Mouse (Mus musculus): Measurements from ENCODE around the gene Tmem229b. TPM values are rescaled to one million over a fixed set of nuclear protein-coding genes. Genes with fewer than 3 reads are reported as not detected.
"Not testable (repeated sequence)": the region's sequence is repeated elsewhere in the genome, so short reads cannot be mapped to it uniquely, and the experiment has no call there.

Tmem229b gene
- polyA plus RNA-seq, 1 experiment from 2014 or later, result 6.7 TPM

GRCm38 (mm10) chr12:78975836-78976235, 31.6 kb downstream of the Tmem229b start:
- H3K9me3 ChIP-seq (ENCODE audit: control insufficient read depth, low read length), result no peaks in the 10 kb centered on the region
- H3K4me2 ChIP-seq (ENCODE audit: low read depth, low read length), result no peak overlapping the region
- no peaks in the 10 kb centered on the region for H3K4me1 ChIP-seq (replicated peaks; ENCODE audit: control insufficient read depth, insufficient read depth, low read length)
- H3K9ac ChIP-seq (ENCODE audit: low read length), result no peak overlapping the region
- no peak for ATAC-seq (ENCODE audit: low read depth)
- no peaks in the 10 kb centered on the region for H3K27me3 ChIP-seq (ENCODE audit: control insufficient read depth, insufficient read depth, low read depth, low read length)
- H3K4me3 ChIP-seq (ENCODE audit: low read length), result no peak overlapping the region
- WGBS, result 84% methylated on average over 4 of the region's 4 CpGs
- H3K36me3 ChIP-seq (ENCODE audit: control insufficient read depth, insufficient read depth, low read length), result no peaks in the 10 kb centered on the region
- H3K27ac ChIP-seq (ENCODE audit: low read length), result no peak overlapping the region

- Histone ChIP-seq H3K36me3 (ENCODE audit: control insufficient read depth, insufficient read depth, low read length) (no peaks in the 10 kb centered on the region), H3K4me1 (replicated peaks; ENCODE audit: control insufficient read depth, insufficient read depth, low read length) (no peaks in the 10 kb centered on the region), H3K27ac (ENCODE audit: low read length) (no peak overlapping the region), H3K9ac (ENCODE audit: low read length) (no peak overlapping the region), H3K27me3 (ENCODE audit: control insufficient read depth, insufficient read depth, low read depth, low read length) (no peaks in the 10 kb centered on the region), H3K4me2 (ENCODE audit: low read depth, low read length) (no peak overlapping the region), H3K9me3 (ENCODE audit: control insufficient read depth, low read length) (no peaks in the 10 kb centered on the region), H3K4me3 (ENCODE audit: low read length) (no peak overlapping the region)
- ATAC-seq (ENCODE audit: low read depth), result no peak
- WGBS, result 85% methylated on average over 5 of the region's 5 CpGs
Measured at GRCm38 (mm10) chr12:78974767-78975166, 32.7 kb downstream of the Tmem229b start.

GRCm38 (mm10) chr12:78973779-78974178, 33.6 kb downstream of the Tmem229b start:
- H3K9ac ChIP-seq (ENCODE audit: low read length), result no peak overlapping the region
- no peaks in the 10 kb centered on the region for H3K9me3 ChIP-seq (ENCODE audit: control insufficient read depth, low read length)
- 73% methylated on average over 2 of the region's 2 CpGs for WGBS
- H3K27me3 ChIP-seq (ENCODE audit: control insufficient read depth, insufficient read depth, low read depth, low read length), result no peaks in the 10 kb centered on the region
- no peak for ATAC-seq (ENCODE audit: low read depth)
- H3K4me1 ChIP-seq (replicated peaks; ENCODE audit: control insufficient read depth, insufficient read depth, low read length), result no peaks in the 10 kb centered on the region; the same call in 1 of the 2 replicates
- H3K4me3 ChIP-seq (ENCODE audit: low read length), result no peak overlapping the region
- H3K4me2 ChIP-seq (ENCODE audit: low read depth, low read length), result no peak overlapping the region
- H3K27ac ChIP-seq (ENCODE audit: low read length), result no peak overlapping the region
- no peaks in the 10 kb centered on the region for H3K36me3 ChIP-seq (ENCODE audit: control insufficient read depth, insufficient read depth, low read length)

- Histone ChIP-seq H3K9ac (ENCODE audit: low read length) (no peak overlapping the region), H3K36me3 (ENCODE audit: control insufficient read depth, insufficient read depth, low read length) (no peaks in the 10 kb centered on the region), H3K9me3 (ENCODE audit: control insufficient read depth, low read length) (no peaks in the 10 kb centered on the region), H3K4me2 (ENCODE audit: low read depth, low read length) (no peak overlapping the region), H3K27me3 (ENCODE audit: control insufficient read depth, insufficient read depth, low read depth, low read length) (no peaks in the 10 kb centered on the region), H3K27ac (ENCODE audit: low read length) (no peak overlapping the region), H3K4me1 (replicated peaks; ENCODE audit: control insufficient read depth, insufficient read depth, low read length) (no peaks in the 10 kb centered on the region; the same call in 1 of the 2 replicates), H3K4me3 (ENCODE audit: low read length) (no peak overlapping the region)
- ATAC-seq (ENCODE audit: low read depth), result no peak
- 49% methylated on average over 2 of the region's 2 CpGs for WGBS
Measured at GRCm38 (mm10) chr12:78971649-78972048, 35.8 kb downstream of the Tmem229b start.

GRCm38 (mm10) chr12:78970725-78971124, 36.7 kb downstream of the Tmem229b start:
- H3K27me3 ChIP-seq (ENCODE audit: control insufficient read depth, insufficient read depth, low read depth, low read length), result no peaks in the 10 kb centered on the region
- no peak overlapping the region for H3K27ac ChIP-seq (ENCODE audit: low read length)
- no peaks in the 10 kb centered on the region for H3K9me3 ChIP-seq (ENCODE audit: control insufficient read depth, low read length)
- no peak overlapping the region for H3K9ac ChIP-seq (ENCODE audit: low read length)
- 75% methylated on average over 7 of the region's 7 CpGs for WGBS
- H3K4me1 ChIP-seq (replicated peaks; ENCODE audit: control insufficient read depth, insufficient read depth, low read length), result no peaks in the 10 kb centered on the region; the same call in 1 of the 2 replicates
- H3K4me2 ChIP-seq (ENCODE audit: low read depth, low read length), result no peak overlapping the region
- H3K36me3 ChIP-seq (ENCODE audit: control insufficient read depth, insufficient read depth, low read length), result no peaks in the 10 kb centered on the region
- ATAC-seq (ENCODE audit: low read depth), result no peak
- H3K4me3 ChIP-seq (ENCODE audit: low read length), result no peak overlapping the region

GRCm38 (mm10) chr12:78964496-78964895, 42.9 kb downstream of the Tmem229b start:
- H3K9me3 ChIP-seq (ENCODE audit: control insufficient read depth, low read length); H3K4me3 ChIP-seq (ENCODE audit: low read length); H3K4me1 ChIP-seq (replicated peaks; ENCODE audit: control insufficient read depth, insufficient read depth, low read length); H3K4me2 ChIP-seq (ENCODE audit: low read depth, low read length); H3K36me3 ChIP-seq (ENCODE audit: control insufficient read depth, insufficient read depth, low read length); ATAC-seq (ENCODE audit: low read depth); H3K27ac ChIP-seq (ENCODE audit: low read length); H3K27me3 ChIP-seq (ENCODE audit: control insufficient read depth, insufficient read depth, low read depth, low read length); H3K9ac ChIP-seq (ENCODE audit: low read length): not testable (repeated sequence)
- WGBS, result 76% methylated on average over 10 of the region's 11 CpGs

GRCm38 (mm10) chr12:78956405-78956804, 51.0 kb downstream of the Tmem229b start:
- Histone ChIP-seq H3K4me2 (ENCODE audit: low read depth, low read length) (no peak overlapping the region), H3K36me3 (ENCODE audit: control insufficient read depth, insufficient read depth, low read length) (no peaks in the 10 kb centered on the region), H3K27ac (ENCODE audit: low read length) (no peak overlapping the region), H3K27me3 (ENCODE audit: control insufficient read depth, insufficient read depth, low read depth, low read length) (no peaks in the 10 kb centered on the region), H3K9ac (ENCODE audit: low read length) (no peak overlapping the region), H3K4me1 (replicated peaks; ENCODE audit: control insufficient read depth, insufficient read depth, low read length) (no peaks in the 10 kb centered on the region), H3K4me3 (ENCODE audit: low read length) (no peak overlapping the region), H3K9me3 (ENCODE audit: control insufficient read depth, low read length) (peaks cover 5% of the 10 kb centered on the region; the same call in 1 of the 2 replicates)
- no peak for ATAC-seq (ENCODE audit: low read depth)
- 72% methylated on average over 4 of the region's 4 CpGs for WGBS

- Histone ChIP-seq H3K4me2 (ENCODE audit: low read depth, low read length) (no peak overlapping the region), H3K9ac (ENCODE audit: low read length) (no peak overlapping the region), H3K27me3 (ENCODE audit: control insufficient read depth, insufficient read depth, low read depth, low read length) (no peaks in the 10 kb centered on the region), H3K27ac (ENCODE audit: low read length) (no peak overlapping the region), H3K4me3 (ENCODE audit: low read length) (no peak overlapping the region), H3K4me1 (replicated peaks; ENCODE audit: control insufficient read depth, insufficient read depth, low read length) (no peaks in the 10 kb centered on the region), H3K9me3 (ENCODE audit: control insufficient read depth, low read length) (peaks cover 5% of the 10 kb centered on the region; the same call in 1 of the 2 replicates), H3K36me3 (ENCODE audit: control insufficient read depth, insufficient read depth, low read length) (no peaks in the 10 kb centered on the region)
- WGBS, result 57% methylated on average over 3 of the region's 3 CpGs
- ATAC-seq (ENCODE audit: low read depth), result no peak
Measured at GRCm38 (mm10) chr12:78952484-78952883, 54.9 kb downstream of the Tmem229b start.

- H3K27ac ChIP-seq (ENCODE audit: low read length), result no peak overlapping the region
- no peak for ATAC-seq (ENCODE audit: low read depth)
- H3K27me3 ChIP-seq (ENCODE audit: control insufficient read depth, insufficient read depth, low read depth, low read length), result no peaks in the 10 kb centered on the region
- 51% methylated on average over 11 of the region's 11 CpGs for WGBS
- no peak overlapping the region for H3K9ac ChIP-seq (ENCODE audit: low read length)
- H3K36me3 ChIP-seq (ENCODE audit: control insufficient read depth, insufficient read depth, low read length), result no peaks in the 10 kb centered on the region
- H3K9me3 ChIP-seq (ENCODE audit: control insufficient read depth, low read length), result peaks cover 2% of the 10 kb centered on the region; the same call in 1 of the 2 replicates
- H3K4me1 ChIP-seq (replicated peaks; ENCODE audit: control insufficient read depth, insufficient read depth, low read length), result no peaks in the 10 kb centered on the region
- no peak overlapping the region for H3K4me3 ChIP-seq (ENCODE audit: low read length)
- no peak overlapping the region for H3K4me2 ChIP-seq (ENCODE audit: low read depth, low read length)
Measured at GRCm38 (mm10) chr12:78952053-78952452, 55.4 kb downstream of the Tmem229b start.

- ATAC-seq (ENCODE audit: low read depth), result no peak
- no peak overlapping the region for H3K4me2 ChIP-seq (ENCODE audit: low read depth, low read length)
- H3K4me3 ChIP-seq (ENCODE audit: low read length), result no peak overlapping the region
- H3K27me3 ChIP-seq (ENCODE audit: control insufficient read depth, insufficient read depth, low read depth, low read length), result no peaks in the 10 kb centered on the region
- 45% methylated on average over 5 of the region's 5 CpGs for WGBS
- no peak overlapping the region for H3K9ac ChIP-seq (ENCODE audit: low read length)
- no peaks in the 10 kb centered on the region for H3K9me3 ChIP-seq (ENCODE audit: control insufficient read depth, low read length)
- H3K36me3 ChIP-seq (ENCODE audit: control insufficient read depth, insufficient read depth, low read length), result no peaks in the 10 kb centered on the region
- H3K4me1 ChIP-seq (replicated peaks; ENCODE audit: control insufficient read depth, insufficient read depth, low read length), result no peaks in the 10 kb centered on the region
- no peak overlapping the region for H3K27ac ChIP-seq (ENCODE audit: low read length)
Measured at GRCm38 (mm10) chr12:78947661-78948060, 59.8 kb downstream of the Tmem229b start.

Data from lung, embryonic 16.5 days (tissue).